Mouse (Mus musculus): Measurements from ENCODE around the gene Gckr. TPM values are rescaled to one million over a fixed set of nuclear protein-coding genes. Genes with fewer than 3 reads are reported as not detected.

The Gckr gene
- polyA plus RNA-seq, 1 experiment, result 0.48 TPM

GRCm38 (mm10) chr5:31289626-31290230, 7.5 kb upstream of the Gckr start:
- H3K36me3 ChIP-seq (ENCODE audit: control insufficient read depth, insufficient read depth, low read length, poor library complexity, severe bottlenecking), result no peaks in the 10 kb centered on the region
- H3K27me3 ChIP-seq (ENCODE audit: control insufficient read depth, insufficient read depth, low read length, poor library complexity, severe bottlenecking), result no peaks in the 10 kb centered on the region
- no peak overlapping the region for H3K4me3 ChIP-seq (ENCODE audit: low read depth, low read length)
- TF ChIP-seq POLR2A (IDR thresholded peaks at IDR 0.05; ENCODE audit: insufficient read depth, low read length) (no peak), EP300 (IDR thresholded peaks at IDR 0.05; ENCODE audit: insufficient read depth, low read depth, low read length) (no peak), CTCF (IDR thresholded peaks at IDR 0.05; ENCODE audit: low read depth, low read length) (no peak)
- no peaks in the 10 kb centered on the region for H3K9me3 ChIP-seq (replicated peaks; ENCODE audit: control insufficient read depth, insufficient read depth, low read length, poor library complexity, severe bottlenecking)
- no peak overlapping the region for H3K27ac ChIP-seq (ENCODE audit: insufficient read depth, low read length)
- H3K4me1 ChIP-seq (ENCODE audit: control insufficient read depth, insufficient read depth, low read length), result peaks cover 1% of the 10 kb centered on the region
- no peak overlapping the region for H3K9ac ChIP-seq (ENCODE audit: low read depth, poor library complexity, severe bottlenecking)

GRCm38 (mm10) chr5:31290521-31291360, 6.5 kb upstream of the Gckr start, which contains the start of gene Ift172:
Gene Ift172, minus strand, starts transcription at chr5:31291116.
- Histone ChIP-seq H3K4me3 (ENCODE audit: low read depth, low read length) (peak within 1 kb of the TSS; percentile 87), H3K9me3 (replicated peaks; ENCODE audit: control insufficient read depth, insufficient read depth, low read length, poor library complexity, severe bottlenecking) (no peaks in the 10 kb centered on the region), H3K9ac (ENCODE audit: low read depth, poor library complexity, severe bottlenecking) (peak within 1 kb of the TSS; percentile 57), H3K27me3 (ENCODE audit: control insufficient read depth, insufficient read depth, low read length, poor library complexity, severe bottlenecking) (no peaks in the 10 kb centered on the region), H3K27ac (ENCODE audit: insufficient read depth, low read length) (peak within 1 kb of the TSS; percentile 16; the same call in 1 of the 2 replicates), H3K4me1 (ENCODE audit: control insufficient read depth, insufficient read depth, low read length) (peaks cover 1% of the 10 kb centered on the region), H3K36me3 (ENCODE audit: control insufficient read depth, insufficient read depth, low read length, poor library complexity, severe bottlenecking) (no peaks in the 10 kb centered on the region)
- TF ChIP-seq EP300 (IDR thresholded peaks at IDR 0.05; ENCODE audit: insufficient read depth, low read depth, low read length), result 0 out of 2 replicates have a peak, but pooled peaks have one; percentile 64
- no peak for TF ChIP-seq CTCF (IDR thresholded peaks at IDR 0.05; ENCODE audit: low read depth, low read length)
- TF ChIP-seq POLR2A (IDR thresholded peaks at IDR 0.05; ENCODE audit: insufficient read depth, low read length), result no peak

- peak overlapping the region; percentile 38 for H3K9ac ChIP-seq (ENCODE audit: low read depth, poor library complexity, severe bottlenecking)
- no peaks in the 10 kb centered on the region for H3K27me3 ChIP-seq (ENCODE audit: control insufficient read depth, insufficient read depth, low read length, poor library complexity, severe bottlenecking)
- H3K4me1 ChIP-seq (ENCODE audit: control insufficient read depth, insufficient read depth, low read length), result peaks cover 1% of the 10 kb centered on the region
- H3K9me3 ChIP-seq (replicated peaks; ENCODE audit: control insufficient read depth, insufficient read depth, low read length, poor library complexity, severe bottlenecking), result no peaks in the 10 kb centered on the region
- peak overlapping the region; percentile 87 for H3K4me3 ChIP-seq (ENCODE audit: low read depth, low read length)
- TF ChIP-seq EP300 (IDR thresholded peaks at IDR 0.05; ENCODE audit: insufficient read depth, low read depth, low read length) (no peak), POLR2A (IDR thresholded peaks at IDR 0.05; ENCODE audit: insufficient read depth, low read length) (peak; percentile 13)
- no peaks in the 10 kb centered on the region for H3K36me3 ChIP-seq (ENCODE audit: control insufficient read depth, insufficient read depth, low read length, poor library complexity, severe bottlenecking)
- H3K27ac ChIP-seq (ENCODE audit: insufficient read depth, low read length), result peak overlapping the region; percentile 16; the same call in 1 of the 2 replicates
These were observed 5.9 kb upstream of the Gckr start for GRCm38 (mm10) chr5:31291361-31291688.

GRCm38 (mm10) chr5:31294964-31295605, 2.2 kb upstream of the Gckr start:
- Histone ChIP-seq H3K9ac (ENCODE audit: low read depth, poor library complexity, severe bottlenecking) (peak overlapping the region; percentile 94), H3K9me3 (replicated peaks; ENCODE audit: control insufficient read depth, insufficient read depth, low read length, poor library complexity, severe bottlenecking) (no peaks in the 10 kb centered on the region), H3K27ac (ENCODE audit: insufficient read depth, low read length) (no peak overlapping the region), H3K4me1 (ENCODE audit: control insufficient read depth, insufficient read depth, low read length) (peaks cover under 1% of the 10 kb centered on the region), H3K36me3 (ENCODE audit: control insufficient read depth, insufficient read depth, low read length, poor library complexity, severe bottlenecking) (no peaks in the 10 kb centered on the region), H3K27me3 (ENCODE audit: control insufficient read depth, insufficient read depth, low read length, poor library complexity, severe bottlenecking) (no peaks in the 10 kb centered on the region), H3K4me3 (ENCODE audit: low read depth, low read length) (peak overlapping the region; percentile 74)
- TF ChIP-seq CTCF (IDR thresholded peaks at IDR 0.05; ENCODE audit: low read depth, low read length), result no peak
- TF ChIP-seq EP300 (IDR thresholded peaks at IDR 0.05; ENCODE audit: insufficient read depth, low read depth, low read length), result no peak
- TF ChIP-seq POLR2A (IDR thresholded peaks at IDR 0.05; ENCODE audit: insufficient read depth, low read length), result no peak

- no peak for TF ChIP-seq POLR2A (IDR thresholded peaks at IDR 0.05; ENCODE audit: insufficient read depth, low read length)
- TF ChIP-seq EP300 (IDR thresholded peaks at IDR 0.05; ENCODE audit: insufficient read depth, low read depth, low read length), result no peak
- TF ChIP-seq CTCF (IDR thresholded peaks at IDR 0.05; ENCODE audit: low read depth, low read length), result no peak
- no peaks in the 10 kb centered on the region for H3K9me3 ChIP-seq (replicated peaks; ENCODE audit: control insufficient read depth, insufficient read depth, low read length, poor library complexity, severe bottlenecking)
- H3K4me3 ChIP-seq (ENCODE audit: low read depth, low read length), result peak within 1 kb of the TSS; percentile 74
- H3K27ac ChIP-seq (ENCODE audit: insufficient read depth, low read length), result no peak within 1 kb of the TSS
- H3K36me3 ChIP-seq (ENCODE audit: control insufficient read depth, insufficient read depth, low read length, poor library complexity, severe bottlenecking), result no peaks in the 10 kb centered on the region
- peak within 1 kb of the TSS; percentile 94 for H3K9ac ChIP-seq (ENCODE audit: low read depth, poor library complexity, severe bottlenecking)
- H3K27me3 ChIP-seq (ENCODE audit: control insufficient read depth, insufficient read depth, low read length, poor library complexity, severe bottlenecking), result no peaks in the 10 kb centered on the region
- H3K4me1 ChIP-seq (ENCODE audit: control insufficient read depth, insufficient read depth, low read length), result no peaks in the 10 kb centered on the region
These were observed 1.6 kb upstream of the Gckr start, which contains the start of gene Fndc4 for GRCm38 (mm10) chr5:31295606-31296141. Gene Fndc4, minus strand, starts transcription at chr5:31296080.

Data from ES-Bruce4 (cell line).